Mouse (Mus musculus) heart, adult 11 months (tissue): ENCODE measurements at regions not wholly inside any gene's neighbourhood (a gene's known extent, or its start where the extent isn't known, plus 50 kb on each side); places are given as distances from the start of the nearest gene placed in this dataset.

Experiments used
- DNase-seq: peaks from one replicate; pipeline ENCODE4 v3.0.0; 2022

- no peak for DNase-seq
Measured at GRCm38 (mm10) chr1:90514176-90514575, 88.6 kb upstream of the Cops8 start.

DNA sequence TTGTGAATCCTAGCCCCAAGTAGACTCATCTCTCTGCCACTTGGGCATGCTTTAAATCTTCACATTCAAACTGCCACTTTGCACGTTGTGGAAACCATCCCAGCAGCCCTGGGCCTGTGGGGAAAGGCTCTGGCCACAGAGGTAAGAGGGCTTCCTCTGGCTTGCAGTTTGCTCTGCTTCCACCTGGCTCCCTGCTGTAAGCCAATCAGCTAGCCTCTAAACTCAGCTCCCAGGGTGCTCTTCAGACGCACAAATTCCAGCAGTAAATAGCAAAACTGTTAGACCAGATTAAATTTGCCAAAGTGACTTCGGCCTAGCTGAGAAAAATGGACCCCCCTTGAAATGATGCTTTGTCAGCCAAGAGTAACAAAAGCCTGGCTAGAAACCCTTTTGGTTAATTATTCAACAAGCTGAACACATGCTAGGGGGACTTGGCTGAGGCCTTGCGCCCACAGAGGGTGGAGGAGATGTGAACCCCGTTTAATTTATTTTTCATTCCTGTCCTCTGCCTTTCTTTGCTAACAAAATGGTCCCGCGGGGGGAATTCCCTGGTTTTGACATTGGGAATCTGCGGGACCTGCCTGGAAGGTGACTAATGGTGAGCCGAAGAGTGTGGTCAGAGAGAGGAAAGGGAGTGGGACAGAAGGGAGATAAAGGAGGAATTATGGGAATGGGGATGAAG is 84.1 kb upstream of the Cops8 start:
- peak; percentile 91 for DNase-seq

- no peak for DNase-seq
Measured at GRCm38 (mm10) chr1:90519284-90520275, 83.2 kb upstream of the Cops8 start.

- DNase-seq, result peak; percentile 99
Measured at GRCm38 (mm10) chr1:90522294-90522693, 80.5 kb upstream of the Cops8 start.

GRCm38 (mm10) chr1:90524641-90525220 is 78.0 kb upstream of the Cops8 start:
- DNase-seq, result no peak

DNA sequence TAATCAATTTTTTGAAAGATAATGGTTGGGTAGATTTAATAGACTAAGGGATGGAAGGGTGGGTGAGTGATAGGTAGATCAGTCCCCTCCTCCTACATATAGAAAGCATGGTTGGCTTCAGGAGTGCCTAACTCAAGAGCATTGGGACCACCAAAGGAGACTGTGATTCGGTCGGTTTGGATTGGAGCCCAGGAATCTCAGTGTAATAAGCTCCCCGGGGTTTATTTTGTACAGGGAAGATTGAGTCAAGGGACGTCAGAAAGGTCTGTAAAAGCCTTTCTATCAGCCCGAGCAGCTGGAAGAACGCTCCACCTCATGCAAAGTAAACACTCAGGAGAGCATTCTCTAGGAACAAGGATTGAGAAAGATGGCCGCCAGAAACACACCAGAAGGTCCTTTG is 76.5 kb upstream of the Cops8 start:
- no peak for DNase-seq

DNA sequence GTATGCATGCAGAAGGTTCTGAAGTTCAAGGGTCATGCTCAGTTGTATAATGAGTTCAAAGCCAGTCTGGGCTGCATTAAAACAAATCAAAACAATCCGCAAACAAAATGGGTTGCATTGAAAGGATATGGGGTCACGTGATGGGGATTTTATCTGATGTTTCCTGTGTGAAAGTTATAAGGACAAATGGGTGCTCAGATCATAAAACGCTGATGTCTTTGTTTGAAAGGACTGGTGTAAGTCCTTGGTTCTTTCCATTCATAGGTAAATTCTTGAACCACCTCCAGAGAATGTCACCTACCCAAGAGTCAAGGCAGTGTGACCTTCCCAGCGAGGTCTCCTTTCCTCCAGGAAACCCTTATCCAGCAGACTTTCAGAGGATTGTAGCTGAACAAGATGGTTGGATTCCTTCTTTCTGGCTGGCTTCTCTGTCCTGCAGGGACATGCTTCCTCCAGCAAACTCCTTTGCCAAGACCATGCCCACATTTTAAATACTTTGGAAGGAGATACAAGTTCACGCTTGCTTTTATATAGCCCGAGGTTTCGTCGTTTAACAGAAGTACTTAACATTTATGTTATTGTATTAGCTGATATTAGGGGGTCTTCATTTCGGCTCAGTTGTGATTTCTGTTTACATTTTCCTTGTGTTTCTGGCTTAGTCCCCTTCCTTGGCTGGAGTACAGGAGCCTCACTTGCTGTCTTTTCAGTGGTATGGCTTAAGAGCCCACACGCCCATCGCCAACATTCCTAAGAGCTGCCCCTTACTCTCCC is 74.6 kb upstream of the Cops8 start:
- DNase-seq, result no peak

DNA sequence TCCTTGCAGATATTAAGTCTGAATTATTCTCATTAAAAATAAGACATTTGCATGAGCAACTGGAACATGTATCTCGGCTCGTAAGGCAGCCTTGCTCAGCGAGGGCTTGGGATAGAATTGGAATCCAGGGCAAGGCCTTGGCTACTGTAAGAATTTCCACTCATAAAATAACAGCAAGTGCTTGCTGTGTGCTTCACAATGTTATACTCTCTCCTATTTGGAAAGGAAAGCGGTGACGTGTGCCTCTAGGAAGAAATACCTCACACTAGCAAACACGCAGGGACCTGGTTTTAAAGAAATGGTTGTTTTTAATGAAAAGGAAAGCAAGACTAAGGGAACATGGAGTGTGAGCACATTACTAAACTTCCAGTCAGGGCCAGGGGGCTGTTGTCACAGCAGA is 69.3 kb upstream of the Cops8 start:
- no peak for DNase-seq

- no peak for DNase-seq
Measured at GRCm38 (mm10) chr1:90536105-90536504, 66.7 kb upstream of the Cops8 start.

GRCm38 (mm10) chr1:90543801-90544795 is 58.7 kb upstream of the Cops8 start:
- no peak for DNase-seq

GRCm38 (mm10) chr1:90544821-90545536 is 57.8 kb upstream of the Cops8 start:
- DNase-seq, result no peak

DNA sequence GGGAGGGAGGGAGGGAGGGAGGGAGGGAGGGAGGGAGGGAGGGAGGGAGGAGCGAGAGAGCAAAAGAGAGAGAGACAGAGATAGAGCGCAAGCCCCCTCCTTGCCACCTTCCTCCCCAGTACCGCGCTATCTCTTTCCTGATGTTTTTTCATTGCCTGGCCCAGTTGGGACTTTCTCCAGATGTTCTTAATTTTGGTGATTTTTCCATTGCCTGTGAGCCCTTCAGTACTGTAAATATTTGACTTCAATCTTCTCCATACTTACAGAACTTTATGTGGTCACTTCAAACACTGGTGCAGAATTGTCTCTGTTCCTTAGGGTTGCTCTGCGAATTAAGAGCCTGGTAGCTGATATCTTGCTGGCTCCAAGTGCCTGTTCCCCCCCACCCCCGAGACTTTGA is 50.1 kb upstream of the Cops8 start:
- DNase-seq, result peak; percentile 67
